Mouse (Mus musculus): ENCODE measurements around the gene Ear2. TPM values are rescaled to one million over a fixed set of nuclear protein-coding genes. Genes with fewer than 3 reads are reported as not detected.
"Not testable (repeated sequence)": the region's sequence is repeated elsewhere in the genome, so short reads cannot be mapped to it uniquely, and the experiment has no call there.

Ear2 gene
- polyA plus RNA-seq, 2 experiments, result 0.77 TPM; not detected in 1

- H3K27me3 ChIP-seq (ENCODE audit: control insufficient read depth, insufficient read depth, low read length); H3K4me1 ChIP-seq (ENCODE audit: control insufficient read depth, insufficient read depth, low read length); H3K9me3 ChIP-seq (ENCODE audit: control insufficient read depth, low read length); H3K4me2 ChIP-seq (replicated peaks; ENCODE audit: low read depth, low read length, severe bottlenecking); H3K4me3 ChIP-seq (replicated peaks; ENCODE audit: low read length); H3K36me3 ChIP-seq (ENCODE audit: control insufficient read depth, insufficient read depth, low read length); ATAC-seq (ENCODE audit: low FRiP score, low read depth); DNase-seq (ENCODE audit: low spot score); H3K9ac ChIP-seq (ENCODE audit: low read depth, low read length, severe bottlenecking); H3K27ac ChIP-seq (replicated peaks; ENCODE audit: low read depth, low read length): not testable (repeated sequence)
- WGBS, result no CpG with 5 or more reads among the region's 1 CpGs
Measured at GRCm38 (mm10) chr14:44100030-44100429, 2.4 kb upstream of the Ear2 start.

GRCm38 (mm10) chr14:44110981-44111380 lies 8.5 kb downstream of the Ear2 start:
- Histone ChIP-seq H3K9ac (ENCODE audit: low read depth, low read length, severe bottlenecking) (no peak overlapping the region), H3K4me2 (replicated peaks; ENCODE audit: low read depth, low read length, severe bottlenecking) (no peak overlapping the region), H3K27me3 (ENCODE audit: control insufficient read depth, insufficient read depth, low read length) (no peaks in the 10 kb centered on the region), H3K36me3 (ENCODE audit: control insufficient read depth, insufficient read depth, low read length) (no peaks in the 10 kb centered on the region), H3K27ac (replicated peaks; ENCODE audit: low read depth, low read length) (no peak overlapping the region), H3K4me1 (ENCODE audit: control insufficient read depth, insufficient read depth, low read length) (no peaks in the 10 kb centered on the region), H3K4me3 (replicated peaks; ENCODE audit: low read length) (no peak overlapping the region), H3K9me3 (ENCODE audit: control insufficient read depth, low read length) (no peaks in the 10 kb centered on the region)
- ATAC-seq (ENCODE audit: low FRiP score, low read depth) (no peak), DNase-seq (ENCODE audit: low spot score) (no peak)
- TF ChIP-seq POLR2A (IDR thresholded peaks at IDR 0.05; ENCODE audit: borderline replicate concordance, extremely low read depth, insufficient read depth, insufficient read length), result no peak

- not testable (repeated sequence) for H3K9me3 ChIP-seq (ENCODE audit: control insufficient read depth, low read length); DNase-seq (ENCODE audit: low spot score); H3K27ac ChIP-seq (replicated peaks; ENCODE audit: low read depth, low read length); H3K4me3 ChIP-seq (replicated peaks; ENCODE audit: low read length); H3K36me3 ChIP-seq (ENCODE audit: control insufficient read depth, insufficient read depth, low read length); H3K4me2 ChIP-seq (replicated peaks; ENCODE audit: low read depth, low read length, severe bottlenecking); H3K4me1 ChIP-seq (ENCODE audit: control insufficient read depth, insufficient read depth, low read length); H3K9ac ChIP-seq (ENCODE audit: low read depth, low read length, severe bottlenecking); H3K27me3 ChIP-seq (ENCODE audit: control insufficient read depth, insufficient read depth, low read length); ATAC-seq (ENCODE audit: low FRiP score, low read depth)
- WGBS, result 87% methylated on average over 3 of the region's 4 CpGs
Measured at GRCm38 (mm10) chr14:44123551-44123950, 21.1 kb downstream of the Ear2 start, which contains the start of gene Gm3327. TSS of gene Gm3327 (plus strand) at chr14:44123851.

Other genes starting within 250 kb of the Ear2 start
- 0.22 and 0.40 TPM in 2 replicates for gene Ear1, start 227.1 kb upstream of the Ear2 start, polyA plus RNA-seq (2012; rRNA removed)
- not detected in 2 replicates for gene Ear1, start 227.1 kb upstream of the Ear2 start, polyA plus RNA-seq (2014; fragmentation: Nextera tagmentation; extraction: Ambion mirVana)
- gene Ear10, start 179.1 kb upstream of the Ear2 start, polyA plus RNA-seq (2012; rRNA removed), result not detected in 2 replicates
- gene Ear10, start 179.1 kb upstream of the Ear2 start, polyA plus RNA-seq (2014; fragmentation: Nextera tagmentation; extraction: Ambion mirVana), result not detected in 2 replicates
- 7.1 and 7.2 TPM in 2 replicates for gene Gm8113, start 177.3 kb upstream of the Ear2 start, polyA plus RNA-seq (2012; rRNA removed)
- 5.2 and 6.6 TPM in 2 replicates for gene Gm8113, start 177.3 kb upstream of the Ear2 start, polyA plus RNA-seq (2014; fragmentation: Nextera tagmentation; extraction: Ambion mirVana)
- not detected in 2 replicates for gene Ang5, start 145.6 kb upstream of the Ear2 start, polyA plus RNA-seq (2012; rRNA removed)
- not detected in 2 replicates for gene Ang5, start 145.6 kb upstream of the Ear2 start, polyA plus RNA-seq (2014; fragmentation: Nextera tagmentation; extraction: Ambion mirVana)
- not detected in 2 replicates for gene Ang6, start 100.4 kb upstream of the Ear2 start, polyA plus RNA-seq (2012; rRNA removed)
- not detected in 2 replicates for gene Ang6, start 100.4 kb upstream of the Ear2 start, polyA plus RNA-seq (2014; fragmentation: Nextera tagmentation; extraction: Ambion mirVana)
- gene Gm3327, start 21.2 kb downstream of the Ear2 start, polyA plus RNA-seq (2012; rRNA removed), result not detected in 2 replicates
- gene Gm3327, start 21.2 kb downstream of the Ear2 start, polyA plus RNA-seq (2014; fragmentation: Nextera tagmentation; extraction: Ambion mirVana), result not detected in 2 replicates
- gene Gm8212, start 95.0 kb downstream of the Ear2 start, polyA plus RNA-seq (2012; rRNA removed), result not detected in 2 replicates
- gene Gm8212, start 95.0 kb downstream of the Ear2 start, polyA plus RNA-seq (2014; fragmentation: Nextera tagmentation; extraction: Ambion mirVana), result not detected in 2 replicates
- gene 4930503E14Rik, start 110.6 kb downstream of the Ear2 start, polyA plus RNA-seq (2012; rRNA removed), result not detected in 2 replicates
- gene 4930503E14Rik, start 110.6 kb downstream of the Ear2 start, polyA plus RNA-seq (2014; fragmentation: Nextera tagmentation; extraction: Ambion mirVana), result not detected in 2 replicates
- not detected in 2 replicates for gene Gm8220, start 182.9 kb downstream of the Ear2 start, polyA plus RNA-seq (2012; rRNA removed)
- not detected in 2 replicates for gene Gm8220, start 182.9 kb downstream of the Ear2 start, polyA plus RNA-seq (2014; fragmentation: Nextera tagmentation; extraction: Ambion mirVana)
- not detected in 2 replicates for gene Gm5930, start 235.9 kb downstream of the Ear2 start, polyA plus RNA-seq (2012; rRNA removed)
- not detected in 2 replicates for gene Gm5930, start 235.9 kb downstream of the Ear2 start, polyA plus RNA-seq (2014; fragmentation: Nextera tagmentation; extraction: Ambion mirVana)

All from limb, embryonic 14.5 days (tissue).